Mouse (Mus musculus) T-cell, adult 2 months (primary cell): ENCODE measurements at regions not wholly inside any gene's neighbourhood (a gene's known extent, or its start where the extent isn't known, plus 50 kb on each side); places are given as distances from the start of the nearest gene placed in this dataset.

Experiments used
- DNase-seq: peaks from one replicate; pipeline ENCODE4 v3.0.0; 2022; ENCODE audit warnings: low spot score

DNA sequence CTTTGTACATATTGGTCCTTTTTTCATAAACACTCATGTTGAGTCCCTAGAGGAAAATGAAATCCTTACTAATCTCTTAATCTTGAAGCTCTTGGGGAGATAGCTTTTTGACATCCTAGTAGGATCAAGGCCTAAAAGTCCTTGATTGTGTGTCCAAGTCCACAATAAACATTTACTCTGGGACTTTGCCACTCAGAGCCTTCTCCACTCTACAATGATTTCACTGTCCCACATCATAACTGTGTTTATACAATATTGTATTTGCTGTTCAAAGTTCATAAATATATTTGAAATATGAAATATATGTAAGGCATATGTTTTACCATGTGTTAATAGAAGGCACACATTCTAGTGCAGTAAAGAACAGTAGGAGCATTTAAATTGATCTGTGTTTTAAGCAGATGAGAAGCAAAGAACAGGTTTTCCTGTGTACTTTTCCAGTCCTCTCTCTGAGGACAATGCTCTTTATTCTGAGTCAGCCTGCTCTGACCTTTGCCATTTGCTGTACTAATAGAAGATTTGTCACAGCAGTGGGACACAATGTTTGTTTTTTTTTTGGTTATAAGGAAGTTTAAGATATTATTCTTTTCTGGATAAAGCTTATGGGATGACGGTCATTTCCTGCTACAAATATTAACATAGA is 130.7 kb upstream of the Gprin3 start:
- DNase-seq = no peak

DNA sequence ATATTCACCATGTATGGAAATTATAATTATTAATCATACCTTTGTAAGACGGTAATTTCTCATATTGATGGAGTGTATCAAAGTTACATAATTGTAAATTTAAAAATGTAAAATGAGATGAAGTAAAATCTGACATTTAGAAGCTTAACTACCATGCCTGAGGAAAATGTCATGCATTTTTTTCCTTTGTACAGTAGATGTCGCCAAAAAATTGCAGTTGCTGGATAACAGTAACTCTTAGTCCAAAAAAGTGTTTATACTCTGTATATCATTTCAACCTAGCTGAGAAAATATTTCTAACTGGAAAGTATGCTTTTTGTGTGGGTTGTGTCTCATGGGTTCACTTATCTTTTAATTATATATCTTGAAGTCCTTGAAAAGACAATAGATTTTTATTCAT is 110.9 kb upstream of the Gprin3 start:
- DNase-seq = no peak

DNA sequence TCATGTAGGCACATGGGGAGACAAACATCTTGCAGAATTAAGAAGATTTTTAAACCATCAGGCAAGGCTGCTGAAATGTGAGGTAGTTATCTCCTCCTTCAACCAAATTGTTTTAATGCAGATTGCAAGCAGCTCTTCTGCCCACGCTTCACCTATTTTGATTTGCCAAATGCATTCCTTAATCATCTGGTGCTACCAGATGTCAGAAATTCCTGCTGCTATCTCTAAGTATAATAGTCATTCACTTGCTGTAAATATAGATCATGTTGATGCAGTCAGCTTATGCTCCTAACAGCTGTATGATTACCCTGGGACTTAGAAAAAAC is 98.8 kb upstream of the Gprin3 start:
- DNase-seq = no peak

DNA sequence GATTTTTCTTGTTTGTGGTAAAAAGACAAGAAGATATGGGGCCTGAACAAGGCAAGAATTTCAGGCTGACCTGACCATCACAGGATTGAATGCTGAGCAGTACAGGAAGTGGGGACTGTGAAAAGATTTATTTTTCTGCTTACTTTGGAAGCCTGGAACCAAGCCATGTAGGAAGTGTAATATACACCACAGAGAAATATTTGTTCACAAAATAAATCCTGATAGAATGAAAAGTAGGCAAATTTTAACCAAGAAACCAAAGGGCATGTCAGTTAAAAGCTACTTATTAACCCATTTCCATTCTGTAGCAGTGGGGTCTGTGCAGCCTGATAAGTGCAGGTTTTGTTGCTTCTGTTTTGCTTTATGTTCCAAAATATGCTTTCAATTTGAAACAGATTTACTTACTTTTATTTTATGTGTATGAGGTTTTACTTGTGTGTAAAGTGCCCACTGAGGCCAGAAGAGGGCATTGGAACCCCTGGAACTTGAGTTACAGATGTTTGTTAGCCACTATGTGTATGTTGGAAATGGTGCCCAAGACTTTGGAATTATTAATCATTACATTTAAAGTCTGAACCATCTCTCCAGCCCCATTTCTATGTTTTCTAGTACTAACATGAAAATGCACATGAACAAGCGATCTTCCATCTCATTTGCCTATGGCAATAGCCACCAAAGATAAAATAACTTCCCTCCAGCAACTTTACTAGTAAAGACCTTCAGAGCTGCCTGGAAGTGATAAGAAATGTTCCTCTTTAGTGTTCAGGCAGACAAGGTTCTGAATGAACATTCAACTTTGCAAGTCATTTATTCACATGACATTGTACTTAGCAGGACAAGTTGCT is 98.2 kb upstream of the Gprin3 start:
- no peak for DNase-seq

DNA sequence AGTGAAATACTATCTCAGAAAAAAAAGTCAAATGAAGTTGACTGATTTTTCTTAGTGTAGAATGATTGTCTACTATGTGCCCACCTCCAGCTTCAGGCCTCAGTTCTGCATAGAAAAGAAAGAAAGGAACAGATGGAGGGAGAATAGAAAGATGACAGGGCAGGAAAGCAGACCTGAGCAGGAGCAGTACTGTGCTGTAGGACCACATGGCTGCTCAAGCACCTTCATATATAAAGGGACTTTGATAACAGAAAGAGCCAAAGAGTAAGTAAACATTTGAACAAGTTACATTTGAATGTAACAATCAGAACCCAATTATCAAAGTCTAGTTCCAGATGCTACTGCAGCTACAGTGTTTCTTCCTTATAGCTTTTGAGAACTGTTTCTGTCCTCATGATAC is 96.9 kb upstream of the Gprin3 start:
- DNase-seq = no peak

DNA sequence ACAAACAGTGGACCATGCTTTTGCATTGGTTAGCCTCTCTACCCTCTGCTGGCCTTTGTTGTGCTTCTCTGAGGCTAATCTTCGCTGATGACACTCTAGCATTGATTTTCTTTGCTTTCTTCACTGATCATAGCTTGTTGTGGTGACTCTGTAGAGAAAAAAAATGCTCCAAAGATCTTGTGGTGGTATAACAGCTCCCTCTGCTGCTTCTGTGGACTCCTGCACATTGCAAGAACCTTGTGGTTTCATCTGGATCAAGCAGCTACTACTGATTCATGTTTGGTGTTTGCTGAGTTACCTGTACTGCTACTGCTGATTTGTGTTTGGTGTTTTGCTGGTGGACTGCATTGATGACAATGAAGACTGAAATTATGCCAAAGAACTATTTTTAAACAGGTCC is 74.7 kb upstream of the Gprin3 start:
- DNase-seq = no peak

DNA sequence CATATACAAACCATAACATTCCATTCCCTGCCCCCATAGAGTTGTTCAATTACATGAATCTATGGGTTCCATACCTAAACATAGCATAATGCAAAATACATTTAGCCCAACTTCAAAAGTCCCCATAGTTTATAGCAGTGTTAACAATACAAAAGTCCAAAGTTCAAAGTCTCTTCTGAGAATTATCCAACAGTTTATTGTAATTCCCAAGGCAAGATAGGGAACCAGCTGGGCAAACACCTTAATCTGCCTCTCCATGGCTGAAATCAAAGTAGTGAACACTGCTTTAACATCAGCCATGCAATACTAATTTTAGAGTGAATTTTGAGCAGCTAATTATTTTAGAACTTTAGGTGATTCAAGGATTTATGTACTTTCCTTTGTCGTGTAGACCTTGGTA is 72.7 kb upstream of the Gprin3 start:
- DNase-seq = no peak

DNA sequence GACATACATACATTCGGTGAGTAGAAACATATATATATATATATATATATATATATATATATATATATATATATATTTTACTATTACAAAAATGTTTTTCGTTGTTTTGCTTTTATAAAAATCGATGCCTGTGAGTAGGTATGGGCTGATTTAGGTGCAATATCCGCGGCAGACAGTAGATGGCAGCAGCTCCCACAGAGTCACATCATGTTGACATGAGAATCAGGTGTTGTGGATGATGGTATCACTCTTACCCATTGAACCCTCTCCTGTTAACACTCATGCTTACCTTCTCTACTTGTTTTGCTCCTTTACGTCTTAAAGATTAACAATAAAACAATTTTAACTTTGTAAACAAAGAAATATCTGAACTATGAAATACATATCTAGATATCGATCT is 72.0 kb upstream of the Gprin3 start:
- DNase-seq = peak; percentile 32

DNA sequence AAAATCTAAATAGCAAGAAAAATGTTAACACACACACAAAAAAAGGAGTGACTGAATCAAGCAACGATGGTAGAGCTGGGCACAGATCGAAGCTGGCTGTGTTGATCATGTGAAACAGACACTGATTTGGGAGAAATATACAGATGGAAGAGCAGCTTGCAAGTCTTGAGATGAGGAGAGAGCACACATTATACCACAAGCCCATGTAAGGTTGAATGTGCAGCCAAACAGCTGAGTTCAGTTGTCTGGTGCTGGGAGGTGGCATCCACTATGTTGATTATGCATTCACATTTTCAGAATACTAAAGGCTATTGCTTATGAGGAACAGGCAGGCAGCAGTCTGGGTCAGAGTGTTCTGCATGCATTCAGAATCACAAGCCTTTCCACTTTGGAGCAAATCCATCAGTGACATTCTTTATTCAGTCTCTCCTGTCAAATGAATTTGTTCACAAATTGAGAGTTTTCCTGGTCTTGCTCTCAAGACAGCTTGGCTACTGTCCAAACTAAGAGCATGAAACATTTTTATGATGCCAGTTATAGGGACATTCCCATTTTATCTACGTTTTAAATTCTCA is 63.0 kb upstream of the Gprin3 start:
- DNase-seq = no peak

DNA sequence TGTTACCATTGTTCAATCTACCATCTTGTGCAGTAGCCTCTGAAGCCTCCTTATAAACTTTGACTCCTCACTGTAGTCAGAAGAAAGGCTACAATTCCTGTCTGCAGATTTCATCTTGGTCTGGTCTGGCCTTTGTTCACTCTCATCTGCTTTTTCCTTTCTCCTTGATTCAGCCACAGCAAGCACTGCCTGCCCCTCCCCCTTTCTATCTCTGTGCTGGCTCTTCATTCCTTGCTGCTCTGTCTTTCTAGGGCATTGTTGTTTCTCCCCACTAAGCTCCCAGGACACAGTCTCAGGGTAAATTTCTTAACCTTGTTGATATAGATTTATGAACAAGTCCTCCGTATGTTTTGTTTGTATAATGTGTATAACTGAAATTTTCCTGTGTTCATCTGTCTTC is 62.3 kb upstream of the Gprin3 start:
- DNase-seq = no peak

DNA sequence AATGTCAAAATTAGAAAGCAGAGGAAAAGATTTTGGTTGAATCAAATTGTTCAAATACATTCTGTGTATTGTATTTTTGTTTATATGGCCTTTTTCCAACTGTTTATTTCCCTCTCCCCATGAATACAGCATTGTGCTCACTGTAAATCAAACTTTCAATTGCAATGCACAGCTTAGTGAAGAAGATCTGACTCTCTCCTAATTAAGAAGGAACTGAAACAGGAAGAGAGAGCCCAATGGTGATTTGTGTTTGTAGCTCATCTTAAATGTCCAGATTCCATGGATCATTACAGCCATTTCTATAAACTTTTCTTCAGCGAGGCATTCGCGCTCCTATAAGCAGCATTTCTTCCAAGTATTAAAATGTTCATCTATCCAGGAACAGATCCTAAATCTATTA is 57.9 kb upstream of the Gprin3 start:
- DNase-seq = no peak

DNA sequence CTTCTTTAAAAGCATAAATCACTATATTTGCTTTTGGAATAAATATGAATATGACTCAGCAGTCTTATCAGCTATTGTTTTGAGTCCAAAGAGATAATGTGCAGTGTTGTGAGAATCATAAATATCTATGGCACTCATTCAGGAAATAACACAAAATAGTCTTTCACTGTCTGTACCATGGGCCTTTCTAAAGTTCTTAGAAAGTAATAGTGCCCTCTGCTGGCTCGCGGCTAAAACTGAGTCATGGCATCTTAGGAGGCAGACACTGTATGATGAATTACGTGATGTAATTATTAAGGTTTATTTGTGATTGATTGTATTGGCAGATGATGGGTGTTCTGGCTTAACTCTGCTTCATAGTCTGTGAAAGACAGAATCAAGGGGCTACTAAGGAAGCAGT is 57.5 kb upstream of the Gprin3 start:
- peak; percentile 49 for DNase-seq
